Mouse (Mus musculus) megakaryocyte, embryonic 14.5 days (primary cell): Measurements from ENCODE around the gene Tnpo2.

Experiments used
- FLI1 ChIP-seq: IDR thresholded peaks from 2 replicates; pipeline ENCODE4 v1.6.1; 2012; ENCODE audit warnings: low read length, inconsistent platforms, mixed read lengths
- GATA1 ChIP-seq: IDR thresholded peaks from 3 replicates; pipeline ENCODE4 v1.6.1; 2012; ENCODE audit warnings: mixed read lengths, low read length, inconsistent platforms, borderline replicate concordance

DNA sequence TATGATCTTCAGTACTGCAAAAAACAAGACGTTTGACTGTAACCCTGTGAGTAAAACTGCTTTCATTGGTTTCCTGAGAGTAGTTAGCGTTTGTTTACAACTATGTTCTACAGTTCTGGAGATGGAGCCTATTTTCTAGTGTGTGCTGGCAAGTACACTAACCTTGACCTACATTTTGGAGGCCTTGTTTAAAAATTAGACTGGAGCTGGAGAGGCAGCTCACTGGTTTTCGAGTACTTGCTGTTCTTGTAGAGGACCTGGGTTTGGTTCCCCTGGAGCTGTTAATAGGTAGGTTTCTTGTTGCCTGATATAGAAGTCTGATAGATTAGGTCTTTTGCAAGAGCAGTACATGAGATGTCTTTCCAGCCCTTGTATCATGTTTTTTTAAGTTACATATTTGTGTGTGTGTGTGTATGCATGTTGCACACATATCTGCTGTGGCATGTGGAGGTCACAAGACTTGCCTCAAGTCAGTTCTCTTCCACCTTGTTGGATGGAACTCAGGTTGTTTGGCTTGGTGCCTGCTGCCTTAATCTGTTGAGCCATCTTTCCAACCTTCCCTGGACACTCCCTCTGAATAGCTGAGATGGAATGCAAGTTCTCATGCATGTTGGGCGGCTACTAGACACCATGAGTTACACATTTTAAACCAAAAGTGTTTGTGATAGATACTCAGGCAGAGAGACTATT, 3.9 kb upstream of the Tnpo2 start:
- TF ChIP-seq GATA1 (no peak), FLI1 (no peak)
